Mouse (Mus musculus) testis, adult 2 months (tissue): Measurements from ENCODE around the gene Fam135a.

ENCODE experiments used
- CTCF ChIP-seq: fragments of 200-500 bp; IDR thresholded peaks from 2 replicates; pipeline ENCODE4 v1.5.1; 2012; ENCODE audit warnings: low read depth, mild to moderate bottlenecking, inconsistent platforms, low read length, moderate library complexity; ENCODE audit not compliant: control insufficient read depth, insufficient read depth, insufficient replicate concordance
- POLR2A ChIP-seq: fragments of 200-500 bp; IDR thresholded peaks from 2 replicates; pipeline ENCODE4 v1.6.1; 2012; ENCODE audit warnings: low read depth, mild to moderate bottlenecking, inconsistent platforms, low read length, moderate library complexity; ENCODE audit not compliant: control insufficient read depth

GRCm38 (mm10) chr1:23966226-23966625 is 133.9 kb downstream of the Fam135a start:
- no peak for TF ChIP-seq CTCF
- no peak for TF ChIP-seq POLR2A
